Mouse (Mus musculus) layer of hippocampus, adult 2 months (tissue): ENCODE measurements around the gene Caskin1. TPM values are rescaled to one million over a fixed set of nuclear protein-coding genes. Genes with fewer than 3 reads are reported as not detected.

Experiments used
- DNase-seq, 2 experiments: peaks; one replicate each; pipeline ENCODE4 v3.0.0; 2022; ENCODE audit warnings: low spot score in 2 of 2
- H3K27ac ChIP-seq: fragments of 200-600 bp; 2 replicates; pipeline ENCODE4 v1.8.1; 2022
- H3K4me3 ChIP-seq: fragments of 200-600 bp; 2 replicates; pipeline ENCODE4 v1.8.1; 2022; ENCODE audit warnings: mild to moderate bottlenecking
- CTCF ChIP-seq: fragments of 200-600 bp; conservative IDR thresholded peaks from 2 replicates; pipeline ENCODE4 v1.8.1; 2022; ENCODE audit warnings: antibody characterized with exemption, mild to moderate bottlenecking, moderate library complexity
- total RNA-seq, 2 experiments: library from RNA; stranded (reverse); gene quantifications; 2 replicates each; pipeline ENCODE4 v1.2.3; 2021

Gene Caskin1
- total RNA-seq, 2 experiments from 2014 or later, result 153 to 158 TPM

DNA sequence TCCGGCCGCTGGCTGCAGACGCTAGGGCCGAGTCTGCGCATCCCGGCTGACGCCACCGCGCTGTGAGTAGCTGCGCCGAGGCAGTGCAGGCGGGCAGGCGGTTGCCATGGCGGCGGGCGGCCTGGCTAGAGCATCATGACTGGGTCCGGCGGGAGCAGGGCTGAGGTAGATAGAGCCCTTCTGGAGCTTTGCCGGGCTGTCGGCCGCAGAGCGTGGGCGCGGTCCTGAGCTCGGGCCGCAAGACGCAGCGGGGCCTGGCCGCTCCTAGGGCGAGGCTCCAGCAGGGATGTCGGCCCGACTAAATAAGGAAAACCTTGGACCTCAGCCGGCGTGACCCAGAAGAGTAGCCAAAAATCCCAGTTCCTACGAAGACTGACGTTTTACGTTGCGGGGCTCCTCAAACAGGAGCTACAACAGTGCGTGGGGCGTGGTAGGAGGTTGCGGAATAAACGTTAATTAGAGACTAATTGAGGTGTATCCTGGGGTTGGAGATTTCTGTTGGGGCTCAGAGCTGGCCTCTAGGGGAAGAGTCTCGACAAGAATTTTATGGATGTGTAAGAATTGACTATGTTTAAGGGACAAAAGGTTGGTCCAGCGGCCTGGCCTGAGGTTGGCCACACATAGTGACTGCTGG lies 62.1 kb downstream of the Caskin1 start:
- peak overlapping the region; percentile 99 for H3K27ac ChIP-seq
- DNase-seq, result peak; percentile 65 to 82
- peak overlapping the region; percentile 82 for H3K4me3 ChIP-seq
- 0 out of 2 replicates have a peak, but pooled peaks have one; percentile 21 for TF ChIP-seq CTCF

DNA sequence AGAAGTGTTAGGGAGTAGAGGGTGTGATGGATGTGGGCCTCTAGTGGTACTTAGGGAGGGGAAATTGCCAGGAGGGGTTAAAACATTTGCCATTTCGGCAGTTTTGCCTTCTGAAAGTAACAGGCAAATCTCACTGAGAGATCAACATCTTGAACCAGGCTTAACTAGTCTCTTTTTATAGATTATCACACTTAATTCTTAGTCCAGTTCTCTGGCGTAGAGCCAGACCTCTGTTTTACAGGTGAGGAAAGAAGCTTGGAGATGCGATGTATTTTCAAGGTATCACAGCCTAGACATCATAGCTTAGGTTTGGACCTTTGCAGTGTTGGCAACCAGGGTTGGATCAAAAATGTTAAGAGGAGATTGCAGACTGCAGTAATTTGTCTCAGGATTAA lies 62.6 kb downstream of the Caskin1 start:
- Histone ChIP-seq H3K4me3 (peak overlapping the region; percentile 82), H3K27ac (peak overlapping the region; percentile 99)
- TF ChIP-seq CTCF, result no peak
- DNase-seq, result no peak

DNA sequence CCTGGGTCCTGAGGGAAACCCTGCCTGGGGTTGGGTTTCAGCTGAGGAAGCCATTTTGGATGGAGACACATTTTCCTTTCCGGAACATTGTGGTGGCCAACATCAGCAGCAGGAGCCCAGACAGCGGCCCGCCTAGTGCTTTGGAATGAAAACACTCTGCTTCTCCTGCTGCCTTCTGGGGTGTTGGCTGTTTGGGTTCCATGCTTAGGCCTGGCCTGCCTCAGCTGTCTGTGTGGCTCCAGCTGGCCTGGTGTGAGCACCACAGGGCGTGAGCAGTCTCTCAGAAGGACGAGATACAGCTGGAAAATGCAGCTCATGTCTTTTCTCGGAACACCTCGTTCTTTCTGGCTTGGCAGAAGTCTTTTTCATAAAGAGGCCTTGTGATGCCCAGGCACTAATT lies 68.7 kb downstream of the Caskin1 start:
- TF ChIP-seq CTCF, result no peak
- DNase-seq, result no peak
- peak overlapping the region; percentile 92 for H3K27ac ChIP-seq
- no peak overlapping the region for H3K4me3 ChIP-seq

Other genes starting within 250 kb of the Caskin1 start
- 1 to 10 TPM; 4.6 to 6.2 TPM for gene Ccnf, start 237.1 kb upstream of the Caskin1 start, total RNA-seq
- 1 to 10 TPM in 1 of 2 experiments, under 1 TPM in 1; 0.69 to 1.2 TPM for gene Abca17, start 137.5 kb upstream of the Caskin1 start, total RNA-seq
- 10 to 100 TPM; 64.6 to 66.9 TPM for gene Abca3, start 136.7 kb upstream of the Caskin1 start, total RNA-seq
- gene Rnps1, start 74.0 kb upstream of the Caskin1 start, total RNA-seq, result 100 to 1,000 TPM; 127 to 134 TPM
- 10 to 100 TPM; 30.7 to 35.5 TPM for gene Eci1, start 62.0 kb upstream of the Caskin1 start, total RNA-seq
- gene Dnase1l2, start 45.5 kb upstream of the Caskin1 start, total RNA-seq, result 10 to 100 TPM in 1 of 2 experiments, 1 to 10 TPM in 1; 5.4 to 10.7 TPM
- 10 to 100 TPM; 34.0 to 39.4 TPM for gene E4f1, start 18.3 kb upstream of the Caskin1 start, total RNA-seq
- gene Pgp, start 18.2 kb upstream of the Caskin1 start, total RNA-seq, result 10 to 100 TPM; 58.2 to 62.7 TPM
- gene Bricd5, start 14.7 kb upstream of the Caskin1 start, total RNA-seq, result 1 to 10 TPM; 2.0 to 2.3 TPM
- gene Mlst8, start 9.5 kb upstream of the Caskin1 start, total RNA-seq, result 10 to 100 TPM; 36.0 to 44.9 TPM
- gene Traf7, start 39.3 kb downstream of the Caskin1 start, total RNA-seq, result 10 to 100 TPM; 87.9 to 95.5 TPM
- gene Rab26, start 45.6 kb downstream of the Caskin1 start, total RNA-seq, result 10 to 100 TPM; 78.2 to 82.2 TPM
- gene Pkd1, start 61.2 kb downstream of the Caskin1 start, total RNA-seq, result 10 to 100 TPM; 87.0 to 93.3 TPM
- gene Tsc2, start 144.0 kb downstream of the Caskin1 start, total RNA-seq, result 100 to 1,000 TPM; 192 to 223 TPM
- gene Nthl1, start 144.1 kb downstream of the Caskin1 start, total RNA-seq, result 1 to 10 TPM; 6.2 to 6.8 TPM
- 10 to 100 TPM; 41.9 to 44.1 TPM for gene Slc9a3r2, start 161.7 kb downstream of the Caskin1 start, total RNA-seq
- gene Npw, start 169.9 kb downstream of the Caskin1 start, total RNA-seq, result 1 to 10 TPM; 2.0 to 2.3 TPM
- 10 to 100 TPM; 36.6 to 43.9 TPM for gene Zfp598, start 181.1 kb downstream of the Caskin1 start, total RNA-seq
- 100 to 1,000 TPM; 146 to 155 TPM for gene Syngr3, start 201.4 kb downstream of the Caskin1 start, total RNA-seq
- gene Gfer, start 207.6 kb downstream of the Caskin1 start, total RNA-seq, result 10 to 100 TPM; 22.3 to 22.4 TPM
- 1 to 10 TPM; 3.3 to 3.4 TPM for gene Noxo1, start 207.6 kb downstream of the Caskin1 start, total RNA-seq
- 10 to 100 TPM; 30.9 to 32.8 TPM for gene Tbl3, start 219.1 kb downstream of the Caskin1 start, total RNA-seq
- gene Rnf151, start 229.5 kb downstream of the Caskin1 start, total RNA-seq, result under 1 TPM in 1 of 2 experiments, not detected in 1; 0.56 TPM
- 100 to 1,000 TPM; 302 to 315 TPM for gene Rps2, start 229.5 kb downstream of the Caskin1 start, total RNA-seq
- 100 to 1,000 TPM; 210 to 227 TPM for gene Ndufb10, start 235.9 kb downstream of the Caskin1 start, total RNA-seq
- under 1 TPM; 0.38 to 0.61 TPM for gene Rpl3l, start 239.2 kb downstream of the Caskin1 start, total RNA-seq
- 10 to 100 TPM; 32.0 to 40.8 TPM for gene Msrb1, start 248.0 kb downstream of the Caskin1 start, total RNA-seq